Mouse (Mus musculus) testis, adult 2 months (tissue): Measurements from ENCODE around the gene Aoc2. TPM values are rescaled to one million over a fixed set of nuclear protein-coding genes. Genes with fewer than 3 reads are reported as not detected.

Source experiments
- H3K27ac ChIP-seq: fragments of 200-500 bp; 2 replicates; pipeline ENCODE4 v1.5.1; 2012; ENCODE audit warnings: low read depth, low read length; ENCODE audit not compliant: control insufficient read depth, insufficient read depth
- H3K27me3 ChIP-seq: fragments of 200-500 bp; 2 replicates; pipeline ENCODE4 v1.6.1; 2012; ENCODE audit warnings: mild to moderate bottlenecking, low read length, moderate library complexity; ENCODE audit not compliant: control insufficient read depth, insufficient read depth
- H3K36me3 ChIP-seq: fragments of 200-500 bp; 2 replicates; pipeline ENCODE4 v1.6.1; 2012; ENCODE audit warnings: mild to moderate bottlenecking, low read length; ENCODE audit not compliant: control insufficient read depth, insufficient read depth
- H3K4me1 ChIP-seq: fragments of 200-500 bp; 2 replicates; pipeline ENCODE4 v1.6.1; 2012; ENCODE audit warnings: low read length; ENCODE audit not compliant: control insufficient read depth, insufficient read depth
- H3K4me3 ChIP-seq: fragments of 200-500 bp; 2 replicates; pipeline ENCODE4 v1.5.1; 2012; ENCODE audit warnings: low read depth, mild to moderate bottlenecking, low read length, moderate library complexity, mixed read lengths; ENCODE audit not compliant: control insufficient read depth
- CTCF ChIP-seq: fragments of 200-500 bp; IDR thresholded peaks from 2 replicates; pipeline ENCODE4 v1.5.1; 2012; ENCODE audit warnings: low read depth, mild to moderate bottlenecking, inconsistent platforms, low read length, moderate library complexity; ENCODE audit not compliant: control insufficient read depth, insufficient read depth, insufficient replicate concordance
- POLR2A ChIP-seq: fragments of 200-500 bp; IDR thresholded peaks from 2 replicates; pipeline ENCODE4 v1.6.1; 2012; ENCODE audit warnings: low read depth, mild to moderate bottlenecking, inconsistent platforms, low read length, moderate library complexity; ENCODE audit not compliant: control insufficient read depth
- polyA plus RNA-seq: library from polyadenylated mRNA; depleted of rRNA; stranded (reverse); fragments of >200 nt; gene quantifications from 2 replicates; pipeline ENCODE4 v1.2.3, GENCODE M21; 2012; rRNA removed

Aoc2 gene
- polyA plus RNA-seq, 1 experiment, result 4.7 TPM

- Histone ChIP-seq H3K4me3 (no peak overlapping the region), H3K27ac (no peak overlapping the region), H3K4me1 (no peaks in the 10 kb centered on the region), H3K27me3 (no peaks in the 10 kb centered on the region), H3K36me3 (no peaks in the 10 kb centered on the region)
- TF ChIP-seq CTCF (no peak), POLR2A (no peak)
Measured at GRCm38 (mm10) chr11:101378926-101379325, 54.1 kb downstream of the Aoc2 start.

Other genes starting within 250 kb of the Aoc2 start
- gene Hsd17b1, start 246.7 kb upstream of the Aoc2 start, polyA plus RNA-seq, result 0.66 and 0.88 TPM in 2 replicates
- 21.0 and 21.7 TPM in 2 replicates for gene Coasy, start 242.5 kb upstream of the Aoc2 start, polyA plus RNA-seq
- 6.4 and 6.7 TPM in 2 replicates for gene Mlx, start 237.8 kb upstream of the Aoc2 start, polyA plus RNA-seq
- 77.6 and 77.9 TPM in 2 replicates for gene Psmc3ip, start 229.6 kb upstream of the Aoc2 start, polyA plus RNA-seq
- gene Retreg3, start 205.2 kb upstream of the Aoc2 start, polyA plus RNA-seq, result 51.5 and 53.8 TPM in 2 replicates
- 22.4 and 27.3 TPM in 2 replicates for gene Tubg1, start 205.1 kb upstream of the Aoc2 start, polyA plus RNA-seq
- gene Tubg2, start 169.2 kb upstream of the Aoc2 start, polyA plus RNA-seq, result 1.6 and 1.9 TPM in 2 replicates
- 0.40 and 0.44 TPM in 2 replicates for gene Cntnap1, start 154.5 kb upstream of the Aoc2 start, polyA plus RNA-seq
- gene Plekhh3, start 153.7 kb upstream of the Aoc2 start, polyA plus RNA-seq, result 2.6 and 4.1 TPM in 2 replicates
- 0.05 TPM in 1 of 2 replicates, not detected in the other for gene Ccr10, start 149.6 kb upstream of the Aoc2 start, polyA plus RNA-seq
- gene Ezh1, start 98.6 kb upstream of the Aoc2 start, polyA plus RNA-seq, result 14.3 and 14.5 TPM in 2 replicates
- gene Ramp2, start 79.0 kb upstream of the Aoc2 start, polyA plus RNA-seq, result 5.6 and 5.8 TPM in 2 replicates
- gene Vps25, start 71.4 kb upstream of the Aoc2 start, polyA plus RNA-seq, result 26.1 and 26.2 TPM in 2 replicates
- 10.8 and 12.3 TPM in 2 replicates for gene Wnk4, start 64.5 kb upstream of the Aoc2 start, polyA plus RNA-seq
- 37.1 and 54.6 TPM in 2 replicates for gene Cntd1, start 46.1 kb upstream of the Aoc2 start, polyA plus RNA-seq
- gene Coa3, start 45.9 kb upstream of the Aoc2 start, polyA plus RNA-seq, result 46.6 and 62.4 TPM in 2 replicates
- 111 and 116 TPM in 2 replicates for gene Becn1, start 22.8 kb upstream of the Aoc2 start, polyA plus RNA-seq
- gene Psme3, start 8.8 kb upstream of the Aoc2 start, polyA plus RNA-seq, result 59.1 and 74.5 TPM in 2 replicates
- gene Aoc3, start 5.5 kb downstream of the Aoc2 start, polyA plus RNA-seq, result 4.2 and 4.4 TPM in 2 replicates
- not detected in 2 replicates for gene G6pc, start 42.5 kb downstream of the Aoc2 start, polyA plus RNA-seq
- gene Aarsd1, start 92.6 kb downstream of the Aoc2 start, polyA plus RNA-seq, result 17.9 and 18.7 TPM in 2 replicates
- 0.14 and 0.38 TPM in 2 replicates for gene Gm27029, start 99.7 kb downstream of the Aoc2 start, polyA plus RNA-seq
- 8.9 and 9.4 TPM in 2 replicates for gene Rundc1, start 100.0 kb downstream of the Aoc2 start, polyA plus RNA-seq
- 34.6 and 39.1 TPM in 2 replicates for gene Ptges3l, start 100.3 kb downstream of the Aoc2 start, polyA plus RNA-seq
- 161 and 224 TPM in 2 replicates for gene Rpl27, start 117.2 kb downstream of the Aoc2 start, polyA plus RNA-seq
- 3.2 and 3.6 TPM in 2 replicates for gene Ifi35, start 123.3 kb downstream of the Aoc2 start, polyA plus RNA-seq
- gene Rnd2, start 139.9 kb downstream of the Aoc2 start, polyA plus RNA-seq, result 19.2 and 21.1 TPM in 2 replicates
- 40.0 and 43.3 TPM in 2 replicates for gene Vat1, start 141.2 kb downstream of the Aoc2 start, polyA plus RNA-seq
- 4.6 and 5.2 TPM in 2 replicates for gene Brca1, start 226.9 kb downstream of the Aoc2 start, polyA plus RNA-seq
- 323 and 355 TPM in 2 replicates for gene Nbr1, start 227.1 kb downstream of the Aoc2 start, polyA plus RNA-seq